Mouse (Mus musculus) kidney, adult 10 weeks (tissue): ENCODE data around the gene Sacm1l. TPM values are rescaled to one million over a fixed set of nuclear protein-coding genes. Genes with fewer than 3 reads are reported as not detected.

Source experiments
- polyA plus RNA-seq: library from polyadenylated mRNA; stranded (reverse); fragments of 350-450 nt; fragmentation: Illumina TruSeq; extraction: RNeasy Lipid Tissue Mini Kit (QIAGEN cat#74804); gene quantifications from one replicate; pipeline ENCODE4 v1.2.3, GENCODE M21; 2014; ENCODE audit warnings: low read depth, low replicate concordance

Sacm1l gene
- 280 TPM for polyA plus RNA-seq

GRCm38 (mm10) chr9:123529392-123530157 lies at the start of gene Sacm1l:
Gene Sacm1l (plus strand): TSS chr9:123529759.

GRCm38 (mm10) chr9:123632281-123632680 lies 102.7 kb downstream of the Sacm1l start, which contains the start of gene Slc6a20b:
Gene Slc6a20b (minus strand): TSS chr9:123632565.

Other genes with a start within 250 kb of the Sacm1l start
- 80.2 TPM for gene Lars2, start 162.8 kb upstream of the Sacm1l start, polyA plus RNA-seq
- gene Limd1, start 51.1 kb upstream of the Sacm1l start, polyA plus RNA-seq, result 26.1 TPM
- 87.2 TPM for gene Slc6a20b, start 102.8 kb downstream of the Sacm1l start, polyA plus RNA-seq
- gene Ccr9, start 148.7 kb downstream of the Sacm1l start, polyA plus RNA-seq, result not detected
- 21.4 TPM for gene Slc6a20a, start 149.1 kb downstream of the Sacm1l start, polyA plus RNA-seq
- gene Lztfl1, start 187.9 kb downstream of the Sacm1l start, polyA plus RNA-seq, result 111 TPM